Mouse (Mus musculus) small intestine, adult 2 months (tissue): ENCODE measurements around the gene Plekhg5.

Source experiments
- CTCF ChIP-seq: fragments of 200-500 bp; IDR thresholded peaks from 2 replicates; pipeline ENCODE4 v1.5.1; 2012; ENCODE audit warnings: low read depth, mild to moderate bottlenecking, control low read depth, inconsistent platforms, low read length, moderate library complexity, mixed read lengths; ENCODE audit not compliant: insufficient replicate concordance, insufficient read length; ENCODE audit errors: extremely low read depth
- POLR2A ChIP-seq: fragments of 200-500 bp; IDR thresholded peaks from 2 replicates; pipeline ENCODE4 v1.6.1; 2012; ENCODE audit warnings: low read depth, mild to moderate bottlenecking, control low read depth, inconsistent platforms, low read length, moderate library complexity

- TF ChIP-seq CTCF (no peak), POLR2A (no peak)
Measured at GRCm38 (mm10) chr4:152079261-152079660, 7.0 kb downstream of the Plekhg5 start.
